ENCODE assay signal across 8 mouse cellular contexts in the genomic region with DNA sequence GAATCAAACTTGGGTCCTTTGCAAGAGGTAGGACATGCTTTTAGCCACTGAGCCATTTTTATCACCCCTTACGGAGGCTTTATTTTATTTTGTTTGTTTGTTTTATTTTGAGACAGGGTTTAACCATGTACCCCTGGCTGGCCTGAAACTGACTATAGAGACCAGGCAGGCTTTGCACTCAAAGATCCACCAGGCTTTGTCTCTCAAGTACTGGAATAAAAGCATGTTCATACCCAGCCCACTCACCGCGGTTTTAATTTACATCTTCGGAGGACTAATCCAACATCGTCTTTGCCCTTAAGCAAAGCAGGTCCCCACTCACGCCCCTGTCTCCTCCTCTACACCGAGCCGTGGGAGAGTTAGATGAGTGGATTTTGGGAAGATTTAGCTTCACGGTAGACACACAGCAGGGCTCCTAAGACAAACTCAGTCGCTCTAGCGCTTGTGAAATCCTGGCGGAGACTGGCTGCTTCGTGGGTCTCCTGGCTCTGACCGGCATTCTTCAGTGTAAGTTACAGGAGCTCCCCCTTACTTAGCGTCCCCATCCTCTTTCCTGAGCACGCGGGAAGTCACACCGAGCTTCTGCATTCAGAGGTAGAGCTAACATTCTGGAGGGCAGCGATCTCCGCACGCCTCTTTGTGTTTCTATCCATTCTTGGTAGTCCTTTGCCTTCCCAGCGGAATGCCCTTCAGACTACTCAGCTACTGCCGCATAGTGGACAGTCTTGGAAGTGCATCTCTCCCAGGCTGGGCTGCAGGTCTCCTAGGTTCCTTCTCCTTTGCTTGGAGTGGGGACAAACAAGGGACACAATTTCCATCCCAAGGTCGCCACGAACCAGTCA. TPM values are rescaled to one million over a fixed set of nuclear protein-coding genes. Genes with fewer than 3 reads are reported as not detected.
A peak's percentile ranks its signal among the peaks of the same experiment; 100 is the strongest.
DNase-seq lines count a peak whose midpoint lies in the region; ATAC-seq and TF ChIP-seq lines count a peak whose summit lies in the region.

No protein-coding gene starts in this region.

- H3K9me3 ChIP-seq in intestine, postnatal 0 days (ENCODE audit: control insufficient read depth), result no peaks in the 10 kb centered on the region
- H3K9me3 ChIP-seq in limb, embryonic 14.5 days (ENCODE audit: control insufficient read depth, low read length), result no peaks in the 10 kb centered on the region
- H3K9me3 ChIP-seq in midbrain, embryonic 16.5 days (replicated peaks; ENCODE audit: control insufficient read depth, low read length, poor library complexity, severe bottlenecking), result no peaks in the 10 kb centered on the region

- DNase-seq in left cerebral cortex, adult 18-20 months (ENCODE audit: low spot score in 2 of 2), result peak; percentile 87 to 91
- DNase-seq in left cerebral cortex, adult 11 months (ENCODE audit: low spot score), result no peak
- DNase-seq in embryo, embryonic 10 days (ENCODE audit: low spot score), result peak; percentile 96
- peak; percentile 65 for DNase-seq in gastrocnemius, postnatal 25 days
- peak; percentile 91 for DNase-seq in limb, embryonic 14.5 days (ENCODE audit: low spot score)
- peak; percentile 31 to 66 for DNase-seq in spleen, postnatal 14 days (ENCODE audit: low spot score in 2 of 2)

- WGBS in intestine, postnatal 0 days, result 4% methylated on average over 25 of the region's 25 CpGs
- 3% methylated on average over 25 of the region's 25 CpGs for WGBS in limb, embryonic 14.5 days
- WGBS in midbrain, embryonic 16.5 days, result 3% methylated on average over 25 of the region's 25 CpGs

- H3K27ac ChIP-seq in intestine, postnatal 0 days (ENCODE audit: low read depth, low read length), result no peak overlapping the region
- H3K27ac ChIP-seq in limb, embryonic 14.5 days (replicated peaks; ENCODE audit: low read depth, low read length), result peak overlapping the region; percentile 67
- peak overlapping the region; percentile 92 for H3K27ac ChIP-seq in midbrain, embryonic 16.5 days (ENCODE audit: low read length)

- no peaks in the 10 kb centered on the region for H3K36me3 ChIP-seq in intestine, postnatal 0 days (ENCODE audit: control insufficient read depth, insufficient read depth)
- H3K36me3 ChIP-seq in limb, embryonic 14.5 days (ENCODE audit: control insufficient read depth, insufficient read depth, low read length), result no peaks in the 10 kb centered on the region
- no peaks in the 10 kb centered on the region for H3K36me3 ChIP-seq in midbrain, embryonic 16.5 days (ENCODE audit: control insufficient read depth, insufficient read depth, low read length)

- peaks cover 2% of the 10 kb centered on the region for H3K4me1 ChIP-seq in intestine, postnatal 0 days (replicated peaks; ENCODE audit: control insufficient read depth, insufficient read depth, low read length)
- H3K4me1 ChIP-seq in limb, embryonic 14.5 days (ENCODE audit: control insufficient read depth, insufficient read depth, low read length), result no peaks in the 10 kb centered on the region
- peaks cover 7% of the 10 kb centered on the region for H3K4me1 ChIP-seq in midbrain, embryonic 16.5 days (ENCODE audit: control insufficient read depth, insufficient read depth, low read length)

- peak; percentile 88; the same call in 1 of the 2 replicates for TF ChIP-seq POLR2A in limb, embryonic 14.5 days (IDR thresholded peaks at IDR 0.05; ENCODE audit: borderline replicate concordance, extremely low read depth, insufficient read depth, insufficient read length)

- peak overlapping the region; percentile 40 for H3K4me3 ChIP-seq in intestine, postnatal 0 days (ENCODE audit: low read depth, low read length)
- peak overlapping the region; percentile 43 for H3K4me3 ChIP-seq in limb, embryonic 14.5 days (replicated peaks; ENCODE audit: low read length)
- peak overlapping the region; percentile 52 for H3K4me3 ChIP-seq in midbrain, embryonic 16.5 days (ENCODE audit: low read depth, low read length)

- peak overlapping the region; percentile 41 for H3K9ac ChIP-seq in intestine, postnatal 0 days (ENCODE audit: low read depth, low read length)
- H3K9ac ChIP-seq in limb, embryonic 14.5 days (ENCODE audit: low read depth, low read length, severe bottlenecking), result peak overlapping the region; percentile 66
- H3K9ac ChIP-seq in midbrain, embryonic 16.5 days (ENCODE audit: low read depth, low read length), result peak overlapping the region; percentile 80

- peak; percentile 99 for TF ChIP-seq CTCF in intestine, postnatal 0 days (IDR thresholded peaks at IDR 0.05; ENCODE audit: low read depth)

- no peaks in the 10 kb centered on the region for H3K27me3 ChIP-seq in intestine, postnatal 0 days (replicated peaks; ENCODE audit: control insufficient read depth, insufficient read depth, low read length)
- no peaks in the 10 kb centered on the region for H3K27me3 ChIP-seq in limb, embryonic 14.5 days (ENCODE audit: control insufficient read depth, insufficient read depth, low read length)
- H3K27me3 ChIP-seq in midbrain, embryonic 16.5 days (ENCODE audit: control insufficient read depth, insufficient read depth, low read depth, low read length), result no peaks in the 10 kb centered on the region

- no peak for ATAC-seq in intestine, postnatal 0 days
- ATAC-seq in limb, embryonic 14.5 days (ENCODE audit: low FRiP score, low read depth), result peak; percentile 72
- ATAC-seq in midbrain, embryonic 16.5 days, result peak; percentile 51

- peak overlapping the region; percentile 77 for H3K4me2 ChIP-seq in intestine, postnatal 0 days (replicated peaks; ENCODE audit: low read depth)
- H3K4me2 ChIP-seq in limb, embryonic 14.5 days (replicated peaks; ENCODE audit: low read depth, low read length, severe bottlenecking), result peak overlapping the region; percentile 58
- peak overlapping the region; percentile 62 for H3K4me2 ChIP-seq in midbrain, embryonic 16.5 days (ENCODE audit: low read length)

RNA-seq across cellular contexts. Expression of gene 1600014C23Rik, which starts 9.7 kb away (rescaled TPM):
- total RNA-seq in left cerebral cortex, adult 18-20 months (2021), result not detected
- total RNA-seq in gastrocnemius, postnatal 25 days (2021), result not detected
- not detected in 2 replicates for polyA plus RNA-seq in intestine, postnatal 0 days (2015; fragmentation: Nextera tagmentation; extraction: Ambion mirVana)
- polyA plus RNA-seq in limb, embryonic 14.5 days (2012; rRNA removed), result 0.15 TPM in 1 of 2 replicates, not detected in the other
- 0.58 TPM in 1 of 2 replicates, not detected in the other for polyA plus RNA-seq in limb, embryonic 14.5 days (2014; fragmentation: Nextera tagmentation; extraction: Ambion mirVana)
- 0.46 TPM in 1 of 2 replicates, not detected in the other for polyA plus RNA-seq in midbrain, embryonic 16.5 days (2015; fragmentation: Nextera tagmentation; extraction: Ambion mirVana)

RNA-seq across cellular contexts. Expression of gene Tmem63b, which starts 37.2 kb away (rescaled TPM):
- total RNA-seq in left cerebral cortex, adult 18-20 months (2021), result 100 to 1,000 TPM; 158 to 170 TPM
- 10 to 100 TPM; 59.9 to 60.3 TPM for total RNA-seq in gastrocnemius, postnatal 25 days (2021)
- 22.6 and 24.7 TPM in 2 replicates for polyA plus RNA-seq in intestine, postnatal 0 days (2015; fragmentation: Nextera tagmentation; extraction: Ambion mirVana)
- 90.7 and 113 TPM in 2 replicates for polyA plus RNA-seq in limb, embryonic 14.5 days (2012; rRNA removed)
- 24.5 and 28.5 TPM in 2 replicates for polyA plus RNA-seq in limb, embryonic 14.5 days (2014; fragmentation: Nextera tagmentation; extraction: Ambion mirVana)
- polyA plus RNA-seq in midbrain, embryonic 16.5 days (2015; fragmentation: Nextera tagmentation; extraction: Ambion mirVana), result 150 and 155 TPM in 2 replicates

RNA-seq across cellular contexts. Expression of gene Mrpl14, which starts 37.8 kb away (rescaled TPM):
- 10 to 100 TPM; 42.0 to 45.8 TPM for total RNA-seq in left cerebral cortex, adult 18-20 months (2021)
- 10 to 100 TPM; 93.5 to 96.0 TPM for total RNA-seq in gastrocnemius, postnatal 25 days (2021)
- polyA plus RNA-seq in intestine, postnatal 0 days (2015; fragmentation: Nextera tagmentation; extraction: Ambion mirVana), result 120 and 127 TPM in 2 replicates
- polyA plus RNA-seq in limb, embryonic 14.5 days (2012; rRNA removed), result 98.3 and 113 TPM in 2 replicates
- polyA plus RNA-seq in limb, embryonic 14.5 days (2014; fragmentation: Nextera tagmentation; extraction: Ambion mirVana), result 146 and 147 TPM in 2 replicates
- 115 and 118 TPM in 2 replicates for polyA plus RNA-seq in midbrain, embryonic 16.5 days (2015; fragmentation: Nextera tagmentation; extraction: Ambion mirVana)
